ENCODE assay signal across 19 mouse cellular contexts in the genomic region with DNA sequence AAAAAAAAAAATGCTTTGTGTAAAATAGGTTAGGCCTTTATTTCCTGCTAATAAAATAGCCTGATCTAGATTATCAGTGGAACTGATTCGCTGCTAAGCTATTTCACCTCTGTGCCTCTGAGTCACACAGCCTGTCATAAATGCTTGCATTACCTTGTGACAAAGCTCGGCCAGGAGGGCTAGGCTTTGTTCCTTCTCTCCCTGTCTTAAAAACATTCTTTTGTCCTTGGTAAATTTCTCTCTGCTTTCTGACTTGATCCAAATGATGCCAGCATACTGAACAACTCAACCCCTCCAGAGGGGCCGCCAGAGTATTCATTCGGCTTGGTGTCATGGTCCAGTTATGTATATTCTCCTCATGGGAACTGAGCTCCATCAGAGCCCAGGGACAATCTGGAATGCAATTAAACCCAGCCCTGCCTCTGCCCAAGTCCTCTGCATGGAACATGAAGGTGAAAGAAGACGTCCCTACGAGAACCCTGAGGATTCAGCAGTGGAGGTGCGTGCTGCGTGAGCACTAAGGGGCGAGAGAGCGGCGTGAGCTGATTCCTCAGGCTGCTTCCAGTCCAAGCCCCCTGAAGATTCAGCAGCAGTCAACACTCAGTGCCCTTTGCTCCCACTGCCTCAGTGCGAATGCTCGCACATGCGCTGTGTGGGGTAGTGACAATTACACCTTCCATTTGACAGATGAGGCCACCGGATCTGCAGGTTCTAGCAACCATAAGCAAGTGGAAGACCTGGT. TPM values are rescaled to one million over a fixed set of nuclear protein-coding genes. Genes with fewer than 3 reads are reported as not detected.
DNase-seq lines count a peak whose midpoint lies in the region; ATAC-seq and TF ChIP-seq lines count a peak whose summit lies in the region.
"Had no signal": no experiment of that assay in that cellular context is flagged by ENCODE, and none has a peak within 500 bp of the region (broad histone marks: within the 10 kb centered on the region; RNA-seq: fewer than 3 reads in every experiment).

No protein-coding gene starts in this region.

- WGBS in kidney, postnatal 0 days = 72% methylated on average over 15 of the region's 15 CpGs
- WGBS in intestine, embryonic 16.5 days = 58% methylated on average over 15 of the region's 15 CpGs

- TF ChIP-seq POLR2A in ES-Bruce4 (IDR thresholded peaks at IDR 0.05; ENCODE audit: insufficient read depth, low read length) = no peak

- no peak overlapping the region for H3K4me3 ChIP-seq in kidney, postnatal 0 days (replicated peaks; ENCODE audit: low read depth, low read length)
- peak overlapping the region; percentile 8; the same call in 1 of the 2 replicates for H3K4me3 ChIP-seq in ES-Bruce4 (ENCODE audit: low read depth, low read length)
- peak overlapping the region; percentile 2 for H3K4me3 ChIP-seq in intestine, embryonic 16.5 days (ENCODE audit: low read length)
- H3K4me3 ChIP-seq: heart, embryonic 15.5 days had no signal

- H3K4me2 ChIP-seq in kidney, postnatal 0 days (ENCODE audit: low read length) = no peak overlapping the region
- peak overlapping the region; percentile 41 for H3K4me2 ChIP-seq in intestine, embryonic 16.5 days (ENCODE audit: low read depth, low read length)
- H3K4me2 ChIP-seq: heart, embryonic 15.5 days had no signal

- no peaks in the 10 kb centered on the region for H3K9me3 ChIP-seq in kidney, postnatal 0 days (replicated peaks; ENCODE audit: low read length)
- H3K9me3 ChIP-seq in ES-Bruce4 (replicated peaks; ENCODE audit: control insufficient read depth, insufficient read depth, low read length, poor library complexity, severe bottlenecking) = no peaks in the 10 kb centered on the region
- H3K9me3 ChIP-seq in intestine, embryonic 16.5 days (ENCODE audit: control insufficient read depth, low read length) = no peaks in the 10 kb centered on the region
- H3K9me3 ChIP-seq: heart, embryonic 15.5 days had no signal

- ATAC-seq in kidney, postnatal 0 days (replicated peaks; ENCODE audit: low FRiP score, low read depth) = no peak
- ATAC-seq in intestine, embryonic 16.5 days = peak; percentile 76
- ATAC-seq: forebrain, embryonic 16.5 days; liver, postnatal 0 days had no signal

- peak overlapping the region; percentile 51 for H3K27ac ChIP-seq in kidney, postnatal 0 days
- H3K27ac ChIP-seq in ES-Bruce4 (ENCODE audit: insufficient read depth, low read length) = no peak overlapping the region
- H3K27ac ChIP-seq in intestine, embryonic 16.5 days (ENCODE audit: low read length) = peak overlapping the region; percentile 97
- H3K27ac ChIP-seq: heart, embryonic 15.5 days; macrophage had no signal

- no peaks in the 10 kb centered on the region for H3K36me3 ChIP-seq in kidney, postnatal 0 days (ENCODE audit: insufficient read depth, low read length)
- H3K36me3 ChIP-seq in ES-Bruce4 (ENCODE audit: control insufficient read depth, insufficient read depth, low read length, poor library complexity, severe bottlenecking) = no peaks in the 10 kb centered on the region
- no peaks in the 10 kb centered on the region for H3K36me3 ChIP-seq in intestine, embryonic 16.5 days (ENCODE audit: control insufficient read depth, insufficient read depth, low read length)
- H3K36me3 ChIP-seq: heart, embryonic 15.5 days had no signal

- DNase-seq in kidney, postnatal 0 days (ENCODE audit: low spot score) = no peak
- DNase-seq in kidney, postnatal 10 days = no peak
- DNase-seq in yolk sac, embryonic 10.5 days (ENCODE audit: low spot score) = peak; percentile 77
- no peak for DNase-seq in layer of hippocampus, postnatal 10 days (ENCODE audit: low spot score in 2 of 2)
- DNase-seq in ovary, adult 18-20 months (ENCODE audit: low spot score) = no peak
- DNase-seq: adrenal gland, postnatal 25 days; cerebellum, adult 2 months; gastrocnemius, postnatal 10 days; heart, adult 18-20 months; layer of hippocampus, postnatal 36 days; liver; liver, postnatal 0 days; midbrain, embryonic 14.5 days; thymus, postnatal 14 days had no signal

- peaks cover 21% of the 10 kb centered on the region for H3K4me1 ChIP-seq in kidney, postnatal 0 days (replicated peaks; ENCODE audit: insufficient read depth, low read length)
- H3K4me1 ChIP-seq in ES-Bruce4 (ENCODE audit: control insufficient read depth, insufficient read depth, low read length) = peaks cover 7% of the 10 kb centered on the region
- H3K4me1 ChIP-seq in intestine, embryonic 16.5 days (ENCODE audit: control insufficient read depth, insufficient read depth, low read length) = peaks cover 27% of the 10 kb centered on the region

- no peak for TF ChIP-seq EP300 in ES-Bruce4 (IDR thresholded peaks at IDR 0.05; ENCODE audit: insufficient read depth, low read depth, low read length)

- no peak for TF ChIP-seq CTCF in kidney, postnatal 0 days (IDR thresholded peaks at IDR 0.05; ENCODE audit: low read depth)
- no peak for TF ChIP-seq CTCF in ES-Bruce4 (IDR thresholded peaks at IDR 0.05; ENCODE audit: low read depth, low read length)

- H3K27me3 ChIP-seq in kidney, postnatal 0 days (ENCODE audit: insufficient read depth, low read length) = no peaks in the 10 kb centered on the region
- H3K27me3 ChIP-seq in ES-Bruce4 (ENCODE audit: control insufficient read depth, insufficient read depth, low read length, poor library complexity, severe bottlenecking) = no peaks in the 10 kb centered on the region
- H3K27me3 ChIP-seq in intestine, embryonic 16.5 days (replicated peaks; ENCODE audit: control insufficient read depth, insufficient read depth, low read length) = no peaks in the 10 kb centered on the region

- no peak overlapping the region for H3K9ac ChIP-seq in kidney, postnatal 0 days (ENCODE audit: low read depth, low read length)
- H3K9ac ChIP-seq in ES-Bruce4 (ENCODE audit: low read depth, poor library complexity, severe bottlenecking) = no peak overlapping the region
- H3K9ac ChIP-seq in intestine, embryonic 16.5 days (ENCODE audit: low read depth, low read length) = peak overlapping the region; percentile 55
- H3K9ac ChIP-seq: heart, embryonic 15.5 days; liver, postnatal 0 days had no signal

RNA-seq across cellular contexts. Expression of gene Myof, which starts 10.2 kb away (rescaled TPM):
- 28.0 and 28.1 TPM in 2 replicates for polyA plus RNA-seq in kidney, postnatal 0 days (2015; fragmentation: Nextera tagmentation; extraction: Ambion mirVana)
- polyA plus RNA-seq in ES-Bruce4 (2011; ENCODE audit: insufficient read depth, insufficient read length, low read depth, missing spikeins) = 23.1 and 25.2 TPM in 2 replicates
- 6.5 and 9.2 TPM in 2 replicates for polyA plus RNA-seq in intestine, embryonic 16.5 days (2015; fragmentation: Nextera tagmentation; extraction: Ambion mirVana)
- 1 to 10 TPM; 6.6 to 8.0 TPM for total RNA-seq in layer of hippocampus, postnatal 10 days (2021)

RNA-seq across cellular contexts. Expression of gene Cep55, which starts 21.6 kb away (rescaled TPM):
- 13.8 and 15.5 TPM in 2 replicates for polyA plus RNA-seq in kidney, postnatal 0 days (2015; fragmentation: Nextera tagmentation; extraction: Ambion mirVana)
- polyA plus RNA-seq in ES-Bruce4 (2011; ENCODE audit: insufficient read depth, insufficient read length, low read depth, missing spikeins) = 70.4 and 75.1 TPM in 2 replicates
- 21.9 and 22.2 TPM in 2 replicates for polyA plus RNA-seq in intestine, embryonic 16.5 days (2015; fragmentation: Nextera tagmentation; extraction: Ambion mirVana)
- total RNA-seq in layer of hippocampus, postnatal 10 days (2021) = 1 to 10 TPM; 1.9 to 2.1 TPM
